Mouse (Mus musculus) kidney, postnatal 25 days (tissue): ENCODE measurements around the gene Oprl1.
A peak's percentile ranks its signal among the peaks of the same experiment; 100 is the strongest.

Source experiments
- DNase-seq, 2 experiments: peaks; one replicate each; pipeline ENCODE4 v3.0.0; 2021; ENCODE audit warnings: mixed read lengths in 2 of 2

Oprl1 gene

DNA sequence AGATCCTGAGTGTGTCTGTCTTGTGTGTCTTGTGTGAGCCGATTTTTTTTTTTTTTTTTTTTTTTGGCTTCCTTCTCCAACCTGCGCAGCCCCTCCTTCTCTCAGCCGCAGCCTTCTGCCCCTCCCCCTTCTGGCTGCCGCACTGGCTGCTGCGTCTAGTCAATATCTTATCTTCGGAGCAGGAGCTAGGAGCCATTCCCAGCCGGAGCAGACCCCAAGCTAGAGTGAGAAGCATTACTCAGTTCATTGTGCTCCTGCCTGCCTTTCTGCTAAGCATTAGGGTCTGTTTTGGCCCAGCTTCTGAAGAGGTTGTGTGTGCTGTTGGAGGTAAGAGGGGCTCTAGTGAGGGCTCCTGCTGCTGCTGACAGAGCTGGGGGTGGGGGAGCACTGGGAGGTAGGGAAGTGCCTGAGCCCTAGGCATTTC lies at the start of gene Oprl1:
Gene Oprl1, plus strand, starts transcription at position 114 of the 424 bp plus-strand sequence.
- DNase-seq: no peak

- DNase-seq: peak; percentile 35 to 52
Measured at GRCm38 (mm10) chr2:181670285-181670912, 44.4 kb upstream of the Oprl1 start.

GRCm38 (mm10) chr2:181670913-181671311 lies 43.9 kb upstream of the Oprl1 start:
- DNase-seq: peak in 1 of 2 experiments; percentile 25

DNA sequence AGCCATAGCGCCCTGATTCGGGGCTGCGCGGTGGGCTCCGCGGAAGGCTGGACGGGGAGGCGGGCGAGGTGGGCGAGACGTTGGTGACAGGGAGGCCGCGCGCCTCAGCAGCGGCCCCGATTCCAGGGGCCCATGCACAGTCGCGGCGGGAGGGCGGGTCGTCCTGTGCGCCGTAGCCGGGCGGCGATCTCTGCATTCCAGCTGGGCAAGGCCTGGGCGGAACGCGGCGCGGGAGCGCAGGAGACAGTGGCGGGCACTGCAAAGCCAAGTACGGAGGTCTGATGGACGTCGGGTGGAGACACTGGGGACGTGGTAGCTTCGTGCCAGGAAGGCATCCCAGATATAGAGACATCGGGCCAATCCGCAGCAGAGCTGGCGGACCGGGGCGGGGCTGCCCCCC lies 43.5 kb upstream of the Oprl1 start, which contains the start of gene Sox18:
Gene Sox18, minus strand, starts transcription at position 315 of the 400 bp plus-strand sequence.
- DNase-seq: peak; percentile 79 to 87

GRCm38 (mm10) chr2:181671984-181672383 lies 42.8 kb upstream of the Oprl1 start:
- no peak for DNase-seq

DNA sequence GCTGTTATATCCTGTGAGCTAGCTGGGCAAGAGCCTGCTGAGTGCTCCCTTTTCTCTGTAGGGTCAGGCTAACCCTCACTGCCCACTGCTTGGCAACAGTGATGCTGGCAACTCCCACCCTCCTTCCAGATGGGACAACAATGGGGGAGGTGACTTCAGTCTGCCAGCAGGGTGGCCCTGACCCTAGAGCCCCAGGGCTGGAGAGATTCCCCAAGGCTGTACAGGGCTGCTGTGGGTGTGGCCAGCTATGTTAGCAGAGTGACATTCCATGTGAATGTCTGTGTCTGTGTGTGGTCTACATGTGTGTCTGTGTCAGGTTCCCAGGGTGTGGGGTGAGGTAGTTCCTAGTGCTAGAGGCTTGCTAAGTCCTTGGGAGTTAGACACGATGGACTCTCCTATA lies 41.3 kb upstream of the Oprl1 start:
- DNase-seq: peak in 1 of 2 experiments; percentile 48

GRCm38 (mm10) chr2:181674934-181675333 lies 39.9 kb upstream of the Oprl1 start:
- DNase-seq: peak in 1 of 2 experiments; percentile 19

DNA sequence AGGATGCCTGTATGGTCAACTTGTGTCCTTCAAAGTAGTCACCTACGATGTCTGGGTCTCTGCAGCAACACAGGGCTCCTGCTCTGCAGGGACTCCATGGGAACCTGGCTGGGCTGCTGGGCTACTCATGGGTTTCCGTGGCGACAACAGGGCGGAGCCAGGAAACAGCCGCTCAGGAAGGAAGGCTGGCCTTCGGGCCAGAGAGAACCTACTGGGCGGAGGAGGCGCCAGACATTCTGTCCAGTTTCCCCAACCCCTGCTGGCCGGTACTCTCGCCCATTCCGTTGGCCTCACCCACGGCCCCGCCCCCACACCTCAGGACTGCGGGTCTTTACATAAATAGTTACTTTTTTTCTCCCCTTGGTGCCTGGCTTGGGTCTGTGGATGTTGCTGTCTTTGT lies 39.4 kb upstream of the Oprl1 start:
- DNase-seq: peak; percentile 84 to 94

DNA sequence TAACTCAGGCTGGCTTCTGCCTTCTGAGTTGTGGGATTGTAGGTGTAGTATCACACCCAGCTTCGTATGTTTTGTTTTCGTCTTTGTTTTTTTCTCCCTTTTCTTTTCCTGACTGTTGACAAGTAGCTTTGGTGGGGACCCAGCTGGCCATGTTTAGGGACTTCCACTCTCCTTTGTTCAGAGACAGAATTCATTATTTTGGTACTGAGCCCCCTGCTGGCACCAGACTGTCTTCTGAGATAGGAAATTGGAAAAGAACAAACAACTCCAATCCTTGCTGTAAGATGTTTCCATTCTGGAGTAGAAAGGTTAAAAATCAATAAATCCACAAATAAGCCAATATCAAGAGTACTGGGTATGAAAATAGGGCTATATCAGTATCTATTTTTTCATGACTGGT lies 38.4 kb upstream of the Oprl1 start:
- DNase-seq: peak; percentile 49 to 57

GRCm38 (mm10) chr2:181677096-181677754 lies 37.6 kb upstream of the Oprl1 start:
- DNase-seq: peak; percentile 59 to 86

DNA sequence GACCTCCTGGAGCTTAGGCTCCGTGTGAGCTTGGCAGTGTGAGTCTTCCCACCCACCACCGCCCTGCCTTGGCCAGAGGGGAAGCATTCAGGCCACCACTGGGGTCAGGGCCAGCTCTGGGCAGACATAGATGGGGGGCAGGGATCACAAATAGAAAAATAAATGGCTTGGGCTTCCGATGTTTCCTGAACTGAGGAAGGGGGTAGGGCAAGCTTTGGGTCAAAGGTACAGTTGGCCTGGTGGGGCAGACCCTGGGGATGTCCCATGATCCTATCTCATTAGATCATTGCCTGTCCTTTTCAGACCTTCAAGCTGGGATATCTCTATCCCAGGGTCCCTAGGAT lies 37.1 kb upstream of the Oprl1 start:
- DNase-seq: peak; percentile 57 to 80

GRCm38 (mm10) chr2:181678780-181679179 lies 36.0 kb upstream of the Oprl1 start:
- DNase-seq: peak; percentile 84 to 89

- DNase-seq: peak; percentile 70 to 92
Measured at GRCm38 (mm10) chr2:181679951-181680715, 34.7 kb upstream of the Oprl1 start, which contains the start of gene Tcea2. Tcea2 (plus strand) TSS chr2:181680310.

- DNase-seq: peak in 1 of 2 experiments; percentile 40
Measured at GRCm38 (mm10) chr2:181680716-181681117, 34.1 kb upstream of the Oprl1 start.

DNA sequence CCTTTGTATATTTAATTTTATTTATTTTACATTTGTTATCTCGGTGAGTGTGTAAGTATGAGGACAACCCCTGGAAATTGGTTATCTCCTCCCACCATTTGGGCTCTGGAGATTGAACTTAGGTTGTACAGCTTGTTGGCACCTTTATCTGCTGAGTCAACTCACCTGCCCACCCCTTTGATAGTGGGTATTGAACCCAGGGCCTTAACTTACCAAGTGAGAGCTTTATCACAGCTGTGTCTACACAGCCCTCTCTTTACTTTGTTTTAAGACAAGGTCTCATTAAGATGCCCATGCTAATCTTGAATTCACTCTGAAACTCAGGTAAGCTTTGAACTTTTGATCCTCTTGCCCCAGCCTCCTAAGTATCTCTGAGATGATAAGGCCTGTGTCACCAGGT lies 32.8 kb upstream of the Oprl1 start:
- DNase-seq: no peak

DNA sequence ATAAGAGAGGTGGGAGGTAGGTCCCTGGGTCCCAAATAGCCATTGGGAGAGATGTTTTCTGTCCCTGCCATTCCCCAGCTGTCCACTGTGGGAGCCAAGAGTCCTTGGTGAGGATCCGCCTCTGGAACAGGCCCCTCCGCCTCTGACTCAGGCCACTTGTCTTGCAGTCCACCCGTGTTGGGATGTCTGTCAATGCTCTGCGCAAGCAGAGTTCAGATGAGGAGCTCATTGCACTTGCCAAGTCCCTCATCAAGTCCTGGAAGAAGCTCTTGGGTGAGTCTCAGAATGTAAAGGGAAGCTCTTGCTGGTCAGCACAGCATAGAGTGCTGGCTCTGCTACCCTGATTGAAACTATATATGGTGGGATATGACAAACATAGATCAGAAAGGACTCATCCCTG lies 31.4 kb upstream of the Oprl1 start:
- no peak for DNase-seq

- no peak for DNase-seq
Measured at GRCm38 (mm10) chr2:181684713-181685112, 30.1 kb upstream of the Oprl1 start.

DNA sequence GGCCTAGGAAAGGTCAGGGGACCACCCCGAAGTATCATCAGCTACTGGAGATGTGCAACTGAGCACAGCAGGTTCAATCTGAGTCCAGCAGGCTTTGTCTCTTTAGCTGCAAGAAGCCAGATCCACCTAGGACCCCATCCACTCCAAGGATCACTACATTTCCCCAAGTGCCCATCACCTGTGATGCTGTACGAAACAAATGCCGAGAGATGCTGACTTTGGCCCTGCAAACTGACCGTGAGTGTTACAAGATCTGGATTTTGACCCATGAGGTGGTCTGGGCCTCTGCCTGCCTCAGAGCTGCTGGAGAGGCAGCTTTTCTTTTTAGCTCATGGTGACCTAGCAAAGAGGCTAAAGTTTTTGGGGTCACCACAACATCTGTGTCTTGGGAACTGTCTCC lies 29.1 kb upstream of the Oprl1 start:
- DNase-seq: no peak

DNA sequence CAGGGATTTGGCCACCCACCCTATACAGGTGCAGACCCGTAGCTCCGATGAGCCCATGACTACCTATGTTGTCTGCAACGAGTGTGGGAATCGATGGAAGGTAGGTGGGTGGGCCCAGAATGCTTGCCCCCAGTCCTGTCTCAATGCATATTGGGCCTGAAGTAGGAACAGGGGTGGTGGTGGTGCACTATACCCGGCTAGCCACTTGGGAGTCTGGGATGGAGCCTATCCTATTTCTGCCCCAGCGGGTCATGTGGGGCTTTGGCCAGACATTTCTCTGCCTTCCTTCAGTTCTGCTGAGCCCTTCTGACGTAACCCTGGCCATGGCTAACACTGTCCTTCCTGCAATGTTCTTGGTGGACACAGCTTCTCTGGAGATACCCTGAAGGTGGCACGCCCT lies 27.2 kb upstream of the Oprl1 start:
- DNase-seq: no peak

GRCm38 (mm10) chr2:181689466-181690160 lies 25.2 kb upstream of the Oprl1 start:
- no peak for DNase-seq

- no peak for DNase-seq
Measured at GRCm38 (mm10) chr2:181691083-181691482, 23.7 kb upstream of the Oprl1 start.

GRCm38 (mm10) chr2:181691571-181691970 lies 23.2 kb upstream of the Oprl1 start:
- DNase-seq: no peak

DNA sequence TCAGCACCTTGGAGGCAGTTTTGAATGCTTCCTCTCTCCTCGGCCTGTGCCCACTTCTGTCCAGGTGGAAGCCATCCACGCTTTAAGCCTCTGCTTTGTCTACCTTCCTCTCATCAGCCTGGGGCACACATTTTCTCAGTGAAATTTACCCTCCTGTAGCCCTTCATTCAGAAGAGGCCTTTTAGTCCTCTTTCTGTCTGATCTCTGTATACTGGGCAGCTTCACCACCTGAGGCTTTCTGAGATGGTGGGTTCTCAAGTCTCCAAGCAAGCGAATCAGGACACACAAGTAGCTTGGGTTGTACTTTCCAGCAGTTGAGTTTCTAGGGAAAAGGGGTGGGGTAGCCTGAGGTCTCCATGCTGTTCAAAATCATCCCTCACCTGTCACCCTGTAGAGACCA lies 22.5 kb upstream of the Oprl1 start:
- peak in 1 of 2 experiments; percentile 21 for DNase-seq
